Mouse (Mus musculus) cortical plate, adult 2 months (tissue): ENCODE measurements around the gene Cdc42ep1.

Experiments used
- CTCF ChIP-seq: fragments of 200-500 bp; IDR thresholded peaks from 2 replicates; pipeline ENCODE4 v1.5.1; 2011; ENCODE audit warnings: mild to moderate bottlenecking, control low read depth, low read length; ENCODE audit not compliant: insufficient read depth; ENCODE audit errors: extremely low read depth
- POLR2A ChIP-seq: fragments of 200-500 bp; IDR thresholded peaks from 2 replicates; pipeline ENCODE4 v1.6.1; 2011; ENCODE audit warnings: mild to moderate bottlenecking, low read length, control low read depth; ENCODE audit not compliant: insufficient read depth; ENCODE audit errors: extremely low read depth

DNA sequence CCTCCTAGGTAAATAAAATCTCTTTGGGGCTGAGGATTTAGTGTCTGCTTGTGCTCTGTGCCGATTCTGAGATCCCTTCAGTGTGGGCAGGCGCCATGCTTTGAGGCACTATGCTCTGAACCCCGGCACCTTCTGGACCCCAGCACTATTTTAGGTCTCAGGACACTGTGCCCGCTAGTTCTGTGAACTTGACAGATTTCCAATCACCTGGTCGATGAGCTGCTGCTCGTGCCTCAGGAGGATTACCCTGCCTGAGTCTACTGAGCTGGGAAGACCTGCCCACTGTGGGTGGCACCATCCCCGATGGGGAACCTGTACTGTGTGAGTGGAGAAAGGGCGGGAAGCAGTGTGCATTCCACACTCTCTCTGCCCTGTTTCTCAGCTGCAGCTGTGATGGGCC is 32.6 kb downstream of the Cdc42ep1 start:
- TF ChIP-seq CTCF (no peak), POLR2A (no peak)
